Mouse (Mus musculus): ENCODE measurements around the gene Pglyrp3. TPM values are rescaled to one million over a fixed set of nuclear protein-coding genes. Genes with fewer than 3 reads are reported as not detected.
"Not testable (repeated sequence)": the region's sequence is repeated elsewhere in the genome, so short reads cannot be mapped to it uniquely, and the experiment has no call there.

Gene Pglyrp3
- not detected for total RNA-seq (2021)
- long read RNA-seq: 0 reads

- DNase-seq (ENCODE audit: low spot score in 2 of 2): no peak
Measured at GRCm38 (mm10) chr3:92014283-92014682, at the start of gene Pglyrp3. TSS of gene Pglyrp3 (plus strand) at chr3:92014583.

- DNase-seq (ENCODE audit: low spot score in 2 of 2): no peak
Measured at GRCm38 (mm10) chr3:92011001-92011400, 3.4 kb upstream of the Pglyrp3 start.

GRCm38 (mm10) chr3:92024541-92024940 is 10.2 kb downstream of the Pglyrp3 start:
- DNase-seq (ENCODE audit: low spot score in 2 of 2): not testable (repeated sequence)

GRCm38 (mm10) chr3:92033203-92033602 is 18.8 kb downstream of the Pglyrp3 start:
- no peak for DNase-seq (ENCODE audit: low spot score in 2 of 2)

GRCm38 (mm10) chr3:92033892-92034291 is 19.5 kb downstream of the Pglyrp3 start:
- no peak for DNase-seq (ENCODE audit: low spot score in 2 of 2)

- peak in 1 of 2 experiments; percentile 20 for DNase-seq (ENCODE audit: low spot score in 2 of 2)
Measured at GRCm38 (mm10) chr3:92050382-92051054, 36.1 kb downstream of the Pglyrp3 start.

- peak in 1 of 2 experiments; percentile 76 for DNase-seq (ENCODE audit: low spot score in 2 of 2)
Measured at GRCm38 (mm10) chr3:92080462-92081284, 66.3 kb downstream of the Pglyrp3 start.

Small RNA genes lying within 50 kb of the gene (microRNA-seq; reads per million reads assigned to microRNA genes)
- 0 reads per million in 2 experiments for gene Gm23697
- 0 reads per million in 2 experiments for gene Gm25145

Other genes with a start within 250 kb of the Pglyrp3 start
- gene Lor, start 68.6 kb downstream of the Pglyrp3 start, total RNA-seq (2021): 1 to 10 TPM; 6.6 to 6.8 TPM
- gene Prr9, start 109.4 kb downstream of the Pglyrp3 start, total RNA-seq (2021): not detected
- gene Lelp1, start 128.2 kb downstream of the Pglyrp3 start, total RNA-seq (2021): not detected
- gene Sprr2a1, start 201.2 kb downstream of the Pglyrp3 start, total RNA-seq (2021): not detected
- not detected for gene Sprr2a2, start 201.3 kb downstream of the Pglyrp3 start, total RNA-seq (2021)